Comparison of ENCODE assay signal across 9 mouse cellular contexts in the genomic region with DNA sequence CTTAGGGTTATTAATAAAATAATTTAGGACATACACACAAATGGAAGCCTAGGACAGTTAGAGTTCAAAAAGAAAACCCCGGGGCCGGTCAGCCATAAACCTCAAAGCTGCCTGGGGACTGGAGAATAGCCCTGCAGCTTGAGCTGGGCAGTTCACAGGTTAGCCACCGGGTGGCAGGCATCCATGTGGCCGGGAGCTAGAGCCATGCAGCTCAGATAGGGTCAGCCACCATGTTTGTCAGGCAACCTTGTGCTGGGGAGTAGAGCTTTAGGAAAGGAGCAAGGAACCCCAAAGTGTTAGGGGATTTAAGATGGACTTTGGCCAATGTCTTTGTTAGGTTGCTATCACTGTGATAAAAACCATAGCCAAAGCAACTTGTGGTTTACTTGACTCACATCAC. TPM values are rescaled to one million over a fixed set of nuclear protein-coding genes. Genes with fewer than 3 reads are reported as not detected.
A peak's percentile ranks its signal among the peaks of the same experiment; 100 is the strongest.
DNase-seq lines count a peak whose midpoint lies in the region; TF ChIP-seq lines count a peak whose summit lies in the region.
"Had no signal": no experiment of that assay in that cellular context is flagged by ENCODE, and none has a peak within 500 bp of the region (broad histone marks: within the 10 kb centered on the region; RNA-seq: fewer than 3 reads in every experiment).

No protein-coding gene starts in this region.

- TF ChIP-seq CTCF in gastrocnemius, adult 2 months (IDR thresholded peaks at IDR 0.05): peak; percentile 69

- peak; percentile 59 for DNase-seq in gastrocnemius, adult 2 months
- DNase-seq in gastrocnemius, postnatal 25 days: no peak
- DNase-seq in urinary bladder, postnatal 14 days (ENCODE audit: low spot score): peak; percentile 58
- DNase-seq in urinary bladder, adult 2 months (ENCODE audit: low spot score): no peak
- peak; percentile 51 for DNase-seq in cerebellum, adult 9-11 months
- peak; percentile 55 for DNase-seq in kidney, postnatal 14 days
- DNase-seq in mesoderm, embryonic 11.5 days (ENCODE audit: low read depth, low spot score): peak; percentile 54
- peak; percentile 43 for DNase-seq in thymus, postnatal 0 days (ENCODE audit: low spot score)

- intact Hi-C loops in gastrocnemius, adult 2 months (cut with DNase I): loop anchor here (2.0 to 5.0 kb wide), 3 partner anchors 81 to 261 kb away; a partner anchor contains a TSS

- H3K4me3 ChIP-seq in gastrocnemius, adult 2 months: no peak overlapping the region

- H3K27ac ChIP-seq in gastrocnemius, adult 2 months: no peak overlapping the region

RNA-seq across cellular contexts. Expression of a gene that starts 2.7 kb away (rescaled TPM):
- 10 to 100 TPM; 57.3 to 79.3 TPM for total RNA-seq in gastrocnemius, adult 2 months (2021)
- total RNA-seq in gastrocnemius, postnatal 25 days (2021): 10 to 100 TPM; 67.6 to 72.3 TPM
- polyA plus RNA-seq in urinary bladder, adult 2 months (2012; rRNA removed): 41.5 and 50.3 TPM in 2 replicates
- 41.6 and 43.4 TPM in 2 replicates for polyA plus RNA-seq in thymus, postnatal 0 days (2015; fragmentation: Nextera tagmentation; extraction: Ambion mirVana)

RNA-seq across cellular contexts. Expression of a gene that starts 9.9 kb away (rescaled TPM):
- not detected for total RNA-seq in gastrocnemius, adult 2 months (2021)
- not detected for total RNA-seq in gastrocnemius, postnatal 25 days (2021)
- polyA plus RNA-seq in urinary bladder, adult 2 months (2012; rRNA removed): not detected in 2 replicates
- polyA plus RNA-seq in thymus, postnatal 0 days (2015; fragmentation: Nextera tagmentation; extraction: Ambion mirVana): 0.29 and 0.53 TPM in 2 replicates
- total RNA-seq: left cerebral cortex, postnatal 10 days had no signal

RNA-seq across cellular contexts. Expression of a gene that starts 22.7 kb away (rescaled TPM):
- under 1 TPM; 0.28 to 0.38 TPM for total RNA-seq in gastrocnemius, adult 2 months (2021)
- under 1 TPM; 0.32 to 0.41 TPM for total RNA-seq in gastrocnemius, postnatal 25 days (2021)
- polyA plus RNA-seq in urinary bladder, adult 2 months (2012; rRNA removed): 19.1 and 24.0 TPM in 2 replicates
- polyA plus RNA-seq in thymus, postnatal 0 days (2015; fragmentation: Nextera tagmentation; extraction: Ambion mirVana): 0.26 and 0.33 TPM in 2 replicates

RNA-seq across cellular contexts. Expression of a gene that starts 29.8 kb away (rescaled TPM):
- 1 to 10 TPM in 1 of 2 experiments, under 1 TPM in 1; 0.46 to 1.2 TPM for total RNA-seq in gastrocnemius, adult 2 months (2021)
- total RNA-seq in gastrocnemius, postnatal 25 days (2021): under 1 TPM; 0.29 to 0.72 TPM
- polyA plus RNA-seq in urinary bladder, adult 2 months (2012; rRNA removed): 2.3 and 2.5 TPM in 2 replicates
- 14.8 and 18.4 TPM in 2 replicates for polyA plus RNA-seq in thymus, postnatal 0 days (2015; fragmentation: Nextera tagmentation; extraction: Ambion mirVana)

Comparison
In these comparisons a context has a peak if more than half of its experiments do, and no peak if none do; other contexts are left out.
1. DNase-seq: peak in gastrocnemius, adult 2 months (single experiment), urinary bladder, postnatal 14 days (single experiment), cerebellum, adult 9-11 months (single experiment), kidney, postnatal 14 days (single experiment), mesoderm, embryonic 11.5 days (single experiment) and thymus, postnatal 0 days (single experiment); none in gastrocnemius, postnatal 25 days (single experiment) and urinary bladder, adult 2 months (single experiment).